Mouse (Mus musculus): ENCODE results near the gene Rln3.
A peak's percentile ranks its signal among the peaks of the same experiment; 100 is the strongest.
"Not testable (repeated sequence)": the region's sequence is repeated elsewhere in the genome, so short reads cannot be mapped to it uniquely, and the experiment has no call there.

Rln3 gene

GRCm38 (mm10) chr8:84015833-84016232, 29.0 kb downstream of the Rln3 start:
- DNase-seq, result no peak

GRCm38 (mm10) chr8:84012499-84013165, 32.2 kb downstream of the Rln3 start:
- DNase-seq, result no peak

- no peak for DNase-seq
Observed at GRCm38 (mm10) chr8:84011705-84012498, 32.9 kb downstream of the Rln3 start, which contains the start of gene 2210011C24Rik. TSS of gene 2210011C24Rik (minus strand) at chr8:84012171.

- peak; percentile 60 for DNase-seq
Observed at GRCm38 (mm10) chr8:84010625-84011611, 33.9 kb downstream of the Rln3 start.

GRCm38 (mm10) chr8:84009876-84010275, 34.9 kb downstream of the Rln3 start:
- DNase-seq, result peak; percentile 82

- DNase-seq, result no peak
Observed at GRCm38 (mm10) chr8:84008362-84008761, 36.4 kb downstream of the Rln3 start.

- DNase-seq, result not testable (repeated sequence)
Observed at GRCm38 (mm10) chr8:84005502-84005901, 39.3 kb downstream of the Rln3 start.

- peak; percentile 93 for DNase-seq
Observed at GRCm38 (mm10) chr8:84004533-84005201, 40.1 kb downstream of the Rln3 start.

- DNase-seq, result no peak
Observed at GRCm38 (mm10) chr8:84003612-84004246, 41.1 kb downstream of the Rln3 start.

GRCm38 (mm10) chr8:84002957-84003611, 41.7 kb downstream of the Rln3 start:
- no peak for DNase-seq

GRCm38 (mm10) chr8:84001281-84002000, 43.4 kb downstream of the Rln3 start, which contains the start of gene 1700067K01Rik:
TSS of gene 1700067K01Rik (plus strand) at chr8:84001502.
- no peak for DNase-seq

GRCm38 (mm10) chr8:83999825-84000224, 45.0 kb downstream of the Rln3 start:
- DNase-seq, result no peak

- DNase-seq, result no peak
Observed at GRCm38 (mm10) chr8:83999057-83999705, 45.6 kb downstream of the Rln3 start.

GRCm38 (mm10) chr8:83998231-83999056, 46.4 kb downstream of the Rln3 start:
- peak; percentile 47 for DNase-seq

- peak; percentile 57 for DNase-seq
Observed at GRCm38 (mm10) chr8:83997511-83998141, 47.2 kb downstream of the Rln3 start, which contains the start of gene Samd1. TSS of gene Samd1 (plus strand) at chr8:83997672.

GRCm38 (mm10) chr8:83996567-83997505, 48.0 kb downstream of the Rln3 start:
- peak; percentile 76 for DNase-seq

- no peak for DNase-seq
Observed at GRCm38 (mm10) chr8:83995973-83996372, 48.8 kb downstream of the Rln3 start.
